Comparison of ENCODE assay signal across 10 mouse cellular contexts in the genomic region with DNA sequence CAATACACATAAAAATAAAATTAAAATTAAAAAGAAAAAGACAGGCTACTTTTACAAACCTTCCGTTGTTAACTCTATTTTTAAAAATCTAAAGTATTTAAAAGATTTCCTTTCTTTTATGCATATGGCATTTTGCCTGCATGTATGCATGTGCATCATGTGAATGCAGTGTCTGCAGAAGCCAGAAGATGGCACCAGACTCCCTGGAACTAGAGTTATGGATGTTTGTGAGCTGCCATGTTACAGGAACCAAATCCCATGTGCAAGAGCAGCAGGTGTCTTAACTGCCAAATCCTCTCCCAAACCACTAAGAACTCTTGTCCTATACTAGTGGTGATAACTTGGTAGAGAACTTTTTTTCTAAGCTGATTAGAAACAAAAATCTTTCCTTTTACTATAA.
A peak's percentile ranks its signal among the peaks of the same experiment; 100 is the strongest.
DNase-seq lines count a peak whose midpoint lies in the region; ATAC-seq lines count a peak whose summit lies in the region.
"Had no signal": no experiment of that assay in that cellular context is flagged by ENCODE, and none has a peak within 500 bp of the region (broad histone marks: within the 10 kb centered on the region; RNA-seq: fewer than 3 reads in every experiment).

No protein-coding gene starts in this region.

- H3K4me2 ChIP-seq in hindbrain, embryonic 14.5 days (replicated peaks) = no peak overlapping the region
- H3K4me2 ChIP-seq in hindbrain, embryonic 16.5 days (ENCODE audit: low read length) = no peak overlapping the region
- H3K4me2 ChIP-seq in forebrain, embryonic 12.5 days = no peak overlapping the region
- H3K4me2 ChIP-seq: embryonic facial prominence, embryonic 13.5 days; limb, embryonic 15.5 days had no signal

- H3K4me3 ChIP-seq in hindbrain, embryonic 14.5 days (replicated peaks; ENCODE audit: low read length) = no peak overlapping the region
- H3K4me3 ChIP-seq in hindbrain, embryonic 16.5 days (ENCODE audit: low read length) = no peak overlapping the region
- H3K4me3 ChIP-seq in forebrain, embryonic 12.5 days (replicated peaks) = no peak overlapping the region
- H3K4me3 ChIP-seq: embryonic facial prominence, embryonic 13.5 days; limb, embryonic 15.5 days had no signal

- ATAC-seq in hindbrain, embryonic 14.5 days (ENCODE audit: low FRiP score) = no peak
- ATAC-seq in hindbrain, embryonic 16.5 days = no peak
- ATAC-seq in forebrain, embryonic 12.5 days (ENCODE audit: low FRiP score) = 0 out of 2 replicates have a peak, but pooled peaks have one; percentile 58
- ATAC-seq in megakaryocyte progenitor cell, adult 5-6 weeks (replicated peaks; ENCODE audit: poor library complexity) = peak; percentile 100

- H3K9ac ChIP-seq in hindbrain, embryonic 14.5 days = no peak overlapping the region
- no peak overlapping the region for H3K9ac ChIP-seq in hindbrain, embryonic 16.5 days (ENCODE audit: low read depth, low read length)
- H3K9ac ChIP-seq in forebrain, embryonic 12.5 days = no peak overlapping the region
- H3K9ac ChIP-seq: embryonic facial prominence, embryonic 13.5 days; limb, embryonic 15.5 days had no signal

- H3K4me1 ChIP-seq in hindbrain, embryonic 14.5 days (replicated peaks; ENCODE audit: control insufficient read depth, insufficient read depth, low read length) = no peaks in the 10 kb centered on the region
- H3K4me1 ChIP-seq in hindbrain, embryonic 16.5 days (ENCODE audit: control insufficient read depth, insufficient read depth, low read depth, low read length) = no peaks in the 10 kb centered on the region
- H3K4me1 ChIP-seq in forebrain, embryonic 12.5 days = no peaks in the 10 kb centered on the region; the same call in 1 of the 2 replicates

- H3K36me3 ChIP-seq in hindbrain, embryonic 14.5 days (replicated peaks; ENCODE audit: control insufficient read depth, insufficient read depth) = no peaks in the 10 kb centered on the region
- no peaks in the 10 kb centered on the region for H3K36me3 ChIP-seq in hindbrain, embryonic 16.5 days (ENCODE audit: control insufficient read depth, insufficient read depth, low read length)
- no peaks in the 10 kb centered on the region for H3K36me3 ChIP-seq in forebrain, embryonic 12.5 days (replicated peaks)
- H3K36me3 ChIP-seq: embryonic facial prominence, embryonic 13.5 days; limb, embryonic 15.5 days had no signal

- DNase-seq in hindbrain, embryonic 14.5 days (ENCODE audit: low spot score) = peak; percentile 61
- peak; percentile 8 for DNase-seq in CD4-positive helper T cell, adult 2 months (ENCODE audit: low read depth, low spot score)
- peak; percentile 44 to 83 for DNase-seq in adrenal gland, adult (ENCODE audit: inconsistent age in 2 of 2, low spot score in 1 of 2)
- DNase-seq in kidney, postnatal 4 days = peak; percentile 73 to 77
- DNase-seq in MN1 (ENCODE audit: low spot score) = no peak

- no peak overlapping the region for H3K27ac ChIP-seq in hindbrain, embryonic 14.5 days
- H3K27ac ChIP-seq in hindbrain, embryonic 16.5 days (ENCODE audit: low read depth, low read length) = no peak overlapping the region
- H3K27ac ChIP-seq in forebrain, embryonic 12.5 days = no peak overlapping the region
- H3K27ac ChIP-seq: embryonic facial prominence, embryonic 13.5 days; limb, embryonic 15.5 days had no signal

- 56% methylated on average over 1 of the region's 1 CpGs for WGBS in hindbrain, embryonic 14.5 days
- 60% methylated on average over 1 of the region's 1 CpGs for WGBS in hindbrain, embryonic 16.5 days
- WGBS in forebrain, embryonic 12.5 days = 60% methylated on average over 1 of the region's 1 CpGs

- no peaks in the 10 kb centered on the region for H3K9me3 ChIP-seq in hindbrain, embryonic 14.5 days (ENCODE audit: control insufficient read depth, low read length)
- no peaks in the 10 kb centered on the region for H3K9me3 ChIP-seq in hindbrain, embryonic 16.5 days (ENCODE audit: control insufficient read depth, low read length)
- H3K9me3 ChIP-seq in forebrain, embryonic 12.5 days = no peaks in the 10 kb centered on the region
- H3K9me3 ChIP-seq: embryonic facial prominence, embryonic 13.5 days; limb, embryonic 15.5 days had no signal

- H3K27me3 ChIP-seq in hindbrain, embryonic 14.5 days (ENCODE audit: control insufficient read depth, insufficient read depth, low read length) = no peaks in the 10 kb centered on the region
- no peaks in the 10 kb centered on the region for H3K27me3 ChIP-seq in hindbrain, embryonic 16.5 days (replicated peaks; ENCODE audit: control insufficient read depth, insufficient read depth, low read length)
- no peaks in the 10 kb centered on the region for H3K27me3 ChIP-seq in forebrain, embryonic 12.5 days
- H3K27me3 ChIP-seq: embryonic facial prominence, embryonic 13.5 days; limb, embryonic 15.5 days had no signal

Comparison
In these comparisons a context has a peak if more than half of its experiments do, and no peak if none do; other contexts are left out.
1. ATAC-seq: peak in forebrain, embryonic 12.5 days (single experiment) and megakaryocyte progenitor cell, adult 5-6 weeks (single experiment); none in hindbrain, embryonic 14.5 days (single experiment) and hindbrain, embryonic 16.5 days (single experiment).